Mouse (Mus musculus) erythroblast, embryonic 14.5 days (primary cell): Measurements from ENCODE around the gene Fam89b.

Experiments used
- GATA1 ChIP-seq: IDR thresholded peaks from 2 replicates; pipeline ENCODE4 v1.6.1; 2012; ENCODE audit warnings: low read length, inconsistent platforms, mixed read lengths
- TAL1 ChIP-seq: IDR thresholded peaks from 3 replicates; pipeline ENCODE4 v1.6.1; 2012; ENCODE audit warnings: low read length, inconsistent platforms, mixed read lengths

GRCm38 (mm10) chr19:5711907-5712460 lies 17.5 kb downstream of the Fam89b start:
- TF ChIP-seq TAL1 (no peak), GATA1 (no peak)
